Mouse (Mus musculus) kidney, embryonic 14.5 days (tissue): ENCODE results near the gene Dydc2. TPM values are rescaled to one million over a fixed set of nuclear protein-coding genes. Genes with fewer than 3 reads are reported as not detected.

Experiments
- ATAC-seq: fragments of 200-750 bp; cut with Nextera tagmentation; 2 replicates; pipeline ENCODE4 v1.8.0; 2017; ENCODE audit warnings: moderate number of reproducible peaks, mild to moderate bottlenecking, moderate TSS enrichment, moderate library complexity; ENCODE audit not compliant: low FRiP score, low TSS enrichment
- H3K27ac ChIP-seq: fragments of 300-500 bp; sonication (generic); 2 replicates; pipeline ENCODE4 v1.5.1; 2014; ENCODE audit warnings: low read depth, mild to moderate bottlenecking, low read length, moderate library complexity, mixed read lengths
- H3K27me3 ChIP-seq: fragments of 300-500 bp; sonication (generic); 2 replicates; pipeline ENCODE4 v1.6.1; 2014; ENCODE audit warnings: mild to moderate bottlenecking, low read length; ENCODE audit not compliant: control insufficient read depth, insufficient read depth
- H3K36me3 ChIP-seq: fragments of 300-500 bp; sonication (generic); 2 replicates; pipeline ENCODE4 v1.6.1; 2014; ENCODE audit warnings: low read length, mixed read lengths; ENCODE audit not compliant: control insufficient read depth, insufficient read depth
- H3K4me1 ChIP-seq: fragments of 300-500 bp; sonication (generic); 2 replicates; pipeline ENCODE4 v1.6.1; 2014; ENCODE audit warnings: low read length, mixed read lengths; ENCODE audit not compliant: control insufficient read depth, insufficient read depth
- H3K4me2 ChIP-seq: fragments of 300-500 bp; sonication (generic); replicated peaks from 2 replicates; pipeline ENCODE4 v1.6.1; 2014; ENCODE audit warnings: low read depth, mild to moderate bottlenecking, low read length
- H3K4me3 ChIP-seq: fragments of 300-500 bp; sonication (generic); 2 replicates; pipeline ENCODE4 v1.5.1; 2014; ENCODE audit warnings: mild to moderate bottlenecking, low read length
- H3K9ac ChIP-seq: fragments of 300-500 bp; sonication (generic); 2 replicates; pipeline ENCODE4 v1.6.1; 2014; ENCODE audit warnings: low read depth, mild to moderate bottlenecking, low read length, moderate library complexity
- H3K9me3 ChIP-seq: fragments of 300-500 bp; sonication (generic); 2 replicates; pipeline ENCODE4 v1.6.1; 2016; ENCODE audit warnings: low read length; ENCODE audit not compliant: control insufficient read depth
- WGBS: fragments of 180-500 bp; shearing (Covaris S2); extraction: QIAGEN DNeasy Blood & Tissue Kit; methylation state at CpG from one replicate; pipeline ENCODE4 v1.1.7; 2014; 5-methylcytosine and 5-hydroxymethylcytosine counted together
- polyA plus RNA-seq: library from polyadenylated mRNA; unstranded; fragments of >200 nt; fragmentation: Nextera tagmentation; extraction: Ambion mirVana; gene quantifications from 2 replicates; pipeline ENCODE4 v1.2.1, GENCODE M21; 2014

Gene Dydc2
- polyA plus RNA-seq, 1 experiment from 2014 or later = not detected

DNA sequence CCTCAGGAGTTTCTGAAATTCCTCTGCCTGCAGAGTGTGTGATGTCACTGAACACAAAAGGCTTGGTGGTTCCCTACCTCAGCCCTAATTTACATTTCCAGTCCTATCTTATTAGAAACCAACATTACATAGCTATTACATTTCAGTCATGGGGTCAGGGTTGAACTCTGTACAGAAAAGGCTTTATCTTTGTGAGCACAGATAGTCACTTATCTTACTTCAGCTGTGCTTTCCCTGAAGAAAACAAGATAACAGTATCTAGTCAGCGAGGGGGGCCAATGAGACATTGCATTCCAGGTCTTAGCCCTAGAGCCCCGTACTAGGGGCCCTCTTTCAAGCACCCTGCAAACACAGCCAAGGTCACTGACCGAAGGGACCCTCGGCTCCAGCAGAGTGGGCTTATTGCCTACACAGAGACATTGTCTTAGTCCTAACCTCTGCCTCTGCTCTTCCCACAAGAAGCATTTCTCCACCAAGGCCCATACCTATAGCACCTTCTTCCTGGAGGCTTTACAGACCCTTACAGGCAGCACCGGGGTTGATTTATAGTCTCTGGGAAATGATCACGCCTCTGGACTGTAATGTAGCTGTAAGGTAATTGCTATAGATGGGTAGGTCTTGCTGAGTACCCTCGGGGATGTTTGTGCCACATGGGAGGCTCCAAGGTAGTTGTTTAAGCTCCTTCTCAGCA is 43.3 kb downstream of the Dydc2 start:
- no peaks in the 10 kb centered on the region for H3K27me3 ChIP-seq
- WGBS = 68% methylated on average over 7 of the region's 7 CpGs
- H3K36me3 ChIP-seq = no peaks in the 10 kb centered on the region
- H3K9me3 ChIP-seq = no peaks in the 10 kb centered on the region
- H3K4me2 ChIP-seq = no peak overlapping the region
- no peaks in the 10 kb centered on the region for H3K4me1 ChIP-seq
- no peak overlapping the region for H3K27ac ChIP-seq
- H3K9ac ChIP-seq = no peak overlapping the region
- no peak for ATAC-seq
- H3K4me3 ChIP-seq = no peak overlapping the region

DNA sequence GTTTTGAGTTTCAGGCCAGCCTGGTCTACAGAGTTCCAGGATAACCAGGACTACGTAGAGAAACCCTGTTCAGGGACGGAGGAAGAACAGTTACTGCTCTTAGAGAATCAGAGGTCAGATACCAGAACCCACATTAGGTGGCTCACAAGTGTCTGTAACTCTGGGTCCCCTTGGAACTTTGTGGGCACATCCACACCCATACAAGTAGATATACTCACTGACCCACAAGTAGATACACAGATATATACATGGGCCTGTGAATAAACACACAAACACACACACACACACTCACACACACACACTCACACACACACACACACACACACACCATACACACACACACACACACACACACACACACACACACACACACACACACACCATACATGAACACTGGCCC is 43.9 kb downstream of the Dydc2 start:
- H3K27me3 ChIP-seq = no peaks in the 10 kb centered on the region
- 76% methylated on average over 2 of the region's 2 CpGs for WGBS
- no peak overlapping the region for H3K9ac ChIP-seq
- H3K4me3 ChIP-seq = no peak overlapping the region
- no peaks in the 10 kb centered on the region for H3K4me1 ChIP-seq
- no peak for ATAC-seq
- no peak overlapping the region for H3K4me2 ChIP-seq
- H3K27ac ChIP-seq = no peak overlapping the region
- H3K9me3 ChIP-seq = no peaks in the 10 kb centered on the region
- no peaks in the 10 kb centered on the region for H3K36me3 ChIP-seq

- H3K27me3 ChIP-seq = no peaks in the 10 kb centered on the region
- H3K27ac ChIP-seq = no peak overlapping the region
- H3K4me2 ChIP-seq = no peak overlapping the region
- 83% methylated on average over 3 of the region's 3 CpGs for WGBS
- no peak overlapping the region for H3K9ac ChIP-seq
- no peaks in the 10 kb centered on the region for H3K4me1 ChIP-seq
- no peak for ATAC-seq
- no peaks in the 10 kb centered on the region for H3K9me3 ChIP-seq
- H3K4me3 ChIP-seq = no peak overlapping the region
- no peaks in the 10 kb centered on the region for H3K36me3 ChIP-seq
Measured at GRCm38 (mm10) chr14:41021246-41021645, 47.8 kb downstream of the Dydc2 start.

DNA sequence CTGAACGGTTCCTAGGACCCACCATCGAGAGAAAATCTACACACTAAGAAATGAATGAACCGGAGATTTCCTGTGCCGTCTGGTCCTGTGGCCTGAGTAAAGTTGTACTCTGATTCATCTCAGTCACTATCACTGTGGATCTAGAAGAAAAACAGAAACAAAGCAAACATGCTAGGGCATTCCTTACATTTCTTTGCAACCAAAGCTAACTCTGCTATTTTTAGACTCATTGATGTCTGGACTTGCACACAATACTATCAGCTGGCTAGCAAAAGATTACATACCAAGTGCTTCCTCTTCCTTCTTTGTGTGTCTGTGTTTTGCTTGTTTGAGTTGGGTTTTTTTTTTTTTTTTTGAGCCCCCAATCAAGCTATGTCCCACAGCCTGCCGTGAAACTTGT is 51.5 kb downstream of the Dydc2 start:
- 74% methylated on average over 5 of the region's 5 CpGs for WGBS

DNA sequence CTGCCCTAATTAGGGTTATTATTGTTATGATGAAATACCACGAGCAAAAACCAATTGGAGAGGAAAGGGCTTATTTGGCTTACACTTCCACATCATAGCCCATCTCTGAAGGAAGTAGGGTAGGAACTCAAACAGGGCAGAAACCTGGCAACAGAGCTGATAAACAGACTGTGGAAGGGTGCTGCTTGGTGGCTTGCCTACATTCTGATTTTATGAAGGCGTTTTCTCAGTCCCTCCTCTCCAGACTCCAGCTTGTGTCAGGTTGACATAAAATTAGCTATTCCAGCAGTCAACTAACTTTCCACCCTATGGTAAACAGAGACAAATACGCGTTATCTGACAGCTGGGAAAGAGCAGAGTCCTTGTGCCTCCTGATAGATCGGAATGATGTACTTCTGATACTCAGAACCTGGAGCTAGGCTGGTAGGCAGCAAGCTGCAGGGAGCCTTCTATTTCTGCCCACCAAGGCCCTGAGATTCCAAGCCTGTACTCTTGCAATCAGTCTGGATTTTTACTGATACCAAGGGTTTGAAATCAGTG is 54.2 kb downstream of the Dydc2 start:
- 69% methylated on average over 5 of the region's 5 CpGs for WGBS
- Histone ChIP-seq H3K4me3 (no peak overlapping the region), H3K36me3 (no peaks in the 10 kb centered on the region), H3K9ac (no peak overlapping the region), H3K27ac (no peak overlapping the region), H3K27me3 (no peaks in the 10 kb centered on the region), H3K4me1 (no peaks in the 10 kb centered on the region), H3K9me3 (no peaks in the 10 kb centered on the region), H3K4me2 (no peak overlapping the region)
- ATAC-seq = no peak

More for the DNA sequence above, 51.5 kb downstream of the Dydc2 start:
- no peaks in the 10 kb centered on the region for H3K4me1 ChIP-seq
- no peak for ATAC-seq
- H3K9ac ChIP-seq = no peak overlapping the region
- no peak overlapping the region for H3K4me3 ChIP-seq
- no peaks in the 10 kb centered on the region for H3K27me3 ChIP-seq
- no peak overlapping the region for H3K27ac ChIP-seq
- no peaks in the 10 kb centered on the region for H3K36me3 ChIP-seq
- no peaks in the 10 kb centered on the region for H3K9me3 ChIP-seq
- no peak overlapping the region for H3K4me2 ChIP-seq

DNA sequence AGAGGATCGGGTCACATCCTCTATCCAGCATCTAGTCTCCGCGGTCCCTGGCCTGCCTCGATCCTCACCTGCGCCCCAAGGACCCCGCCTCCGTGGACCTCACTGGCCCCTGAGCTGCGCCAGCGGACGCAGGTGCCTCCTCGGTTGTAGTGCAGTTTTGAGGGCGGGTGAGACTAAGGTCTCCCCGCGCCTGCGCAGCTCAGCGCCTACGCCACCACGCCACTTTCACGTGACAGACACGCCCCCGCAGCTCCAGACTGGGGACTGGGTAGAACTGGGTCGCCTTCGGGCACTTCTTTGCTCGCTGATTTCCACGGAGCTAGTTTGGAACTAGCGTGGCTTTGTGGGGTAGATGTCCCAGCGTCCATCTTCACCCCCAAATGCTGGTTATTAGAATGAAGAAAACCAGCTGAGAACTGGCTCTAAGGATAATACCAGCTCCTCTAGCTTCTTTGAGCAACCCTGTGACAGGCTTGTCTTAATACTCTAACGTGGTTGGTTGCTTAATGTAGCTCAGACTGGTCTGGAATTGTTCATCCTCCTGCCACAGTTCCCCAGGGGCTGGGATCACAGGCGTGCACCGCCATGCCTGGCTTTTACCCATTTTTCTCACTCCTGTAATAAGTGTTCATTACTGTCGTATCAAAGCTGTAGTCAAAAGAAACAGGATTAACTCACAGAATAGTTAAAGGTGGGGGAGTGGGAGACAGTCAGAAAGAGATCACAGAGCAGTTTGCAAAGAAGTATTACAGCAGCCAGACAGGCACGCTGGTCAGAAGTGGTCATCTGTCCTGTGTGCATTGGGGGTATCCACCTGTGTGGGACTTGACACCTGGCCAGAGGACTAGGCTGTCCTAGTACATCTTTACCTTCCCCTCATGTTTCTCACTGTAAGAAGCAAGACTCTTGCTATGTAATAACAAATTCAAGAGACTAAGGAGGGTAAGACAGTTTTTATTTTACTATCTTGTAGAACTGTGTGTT is 55.1 kb downstream of the Dydc2 start, which contains the start of gene Fam213a:
Fam213a (minus strand) TSS at position 159 of the 984 bp plus-strand sequence.
- ATAC-seq = peak; percentile 97
- Histone ChIP-seq H3K4me3 (peak within 1 kb of the TSS; percentile 53), H3K27ac (no peak within 1 kb of the TSS), H3K4me2 (peak within 1 kb of the TSS; percentile 72), H3K36me3 (no peaks in the 10 kb centered on the region), H3K4me1 (no peaks in the 10 kb centered on the region), H3K9me3 (no peaks in the 10 kb centered on the region), H3K9ac (peak within 1 kb of the TSS; percentile 65), H3K27me3 (no peaks in the 10 kb centered on the region)
- WGBS = 6% methylated on average over 31 of the region's 32 CpGs

DNA sequence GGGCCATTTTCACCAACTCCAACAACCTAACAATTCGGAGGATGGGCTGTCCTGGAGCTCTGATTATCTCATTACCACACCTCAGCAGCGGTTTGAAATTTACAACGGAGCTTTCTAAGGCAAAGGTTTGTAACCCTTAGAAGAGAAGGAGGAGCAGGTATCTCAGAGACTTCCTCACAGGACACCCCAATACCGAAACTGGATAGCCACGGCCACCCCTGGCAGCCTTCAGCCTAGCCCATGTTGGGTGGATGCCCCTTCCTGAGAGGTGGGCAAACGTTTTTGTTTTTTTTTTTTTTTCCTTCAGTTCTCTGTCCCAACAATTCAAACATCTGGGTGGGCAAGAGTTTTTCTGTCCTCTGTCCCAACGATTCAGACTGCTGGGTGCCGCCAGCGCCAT is 55.9 kb downstream of the Dydc2 start:
- no peak for ATAC-seq

GRCm38 (mm10) chr14:41011916-41012315 is 57.1 kb downstream of the Dydc2 start:
- 74% methylated on average over 3 of the region's 3 CpGs for whole genome bisulfite sequencing
- Histone ChIP-seq H3K4me2 (no peak overlapping the region), H3K27ac (no peak overlapping the region), H3K9ac (no peak overlapping the region), H3K9me3 (no peaks in the 10 kb centered on the region), H3K4me3 (no peak overlapping the region), H3K4me1 (peaks cover 18% of the 10 kb centered on the region), H3K36me3 (no peaks in the 10 kb centered on the region), H3K27me3 (no peaks in the 10 kb centered on the region)
- no peak for ATAC-seq

More for the DNA sequence above, 55.9 kb downstream of the Dydc2 start:
- H3K36me3 ChIP-seq = no peaks in the 10 kb centered on the region
- H3K4me2 ChIP-seq = peak overlapping the region; percentile 72
- H3K4me1 ChIP-seq = peaks cover 5% of the 10 kb centered on the region
- H3K27ac ChIP-seq = no peak overlapping the region
- peak overlapping the region; percentile 65 for H3K9ac ChIP-seq
- 15% methylated on average over 9 of the region's 9 CpGs for WGBS
- H3K27me3 ChIP-seq = no peaks in the 10 kb centered on the region
- H3K9me3 ChIP-seq = no peaks in the 10 kb centered on the region
- peak overlapping the region; percentile 53 for H3K4me3 ChIP-seq
